Mouse (Mus musculus): Measurements from ENCODE around the gene Ccdc137. TPM values are rescaled to one million over a fixed set of nuclear protein-coding genes. Genes with fewer than 3 reads are reported as not detected.

The Ccdc137 gene
- polyA plus RNA-seq, 1 experiment from 2014 or later: 29.5 TPM

GRCm38 (mm10) chr11:120501018-120501417 is 43.1 kb downstream of the Ccdc137 start:
- no peak for TF ChIP-seq CTCF (IDR thresholded peaks at IDR 0.05; ENCODE audit: low read depth)
- ATAC-seq (replicated peaks; ENCODE audit: low FRiP score, low read depth) (no peak), DNase-seq (ENCODE audit: low spot score) (no peak)
- Histone ChIP-seq H3K9ac (ENCODE audit: low read depth, low read length) (no peak overlapping the region), H3K27ac (peak overlapping the region; percentile 15; the same call in 1 of the 2 replicates), H3K9me3 (replicated peaks; ENCODE audit: low read length) (no peaks in the 10 kb centered on the region), H3K4me2 (ENCODE audit: low read length) (no peak overlapping the region), H3K4me1 (replicated peaks; ENCODE audit: insufficient read depth, low read length) (no peaks in the 10 kb centered on the region), H3K27me3 (ENCODE audit: insufficient read depth, low read length) (no peaks in the 10 kb centered on the region), H3K4me3 (replicated peaks; ENCODE audit: low read depth, low read length) (no peak overlapping the region), H3K36me3 (ENCODE audit: insufficient read depth, low read length) (peaks cover 28% of the 10 kb centered on the region)
- WGBS: 57% methylated on average over 6 of the region's 6 CpGs

DNA sequence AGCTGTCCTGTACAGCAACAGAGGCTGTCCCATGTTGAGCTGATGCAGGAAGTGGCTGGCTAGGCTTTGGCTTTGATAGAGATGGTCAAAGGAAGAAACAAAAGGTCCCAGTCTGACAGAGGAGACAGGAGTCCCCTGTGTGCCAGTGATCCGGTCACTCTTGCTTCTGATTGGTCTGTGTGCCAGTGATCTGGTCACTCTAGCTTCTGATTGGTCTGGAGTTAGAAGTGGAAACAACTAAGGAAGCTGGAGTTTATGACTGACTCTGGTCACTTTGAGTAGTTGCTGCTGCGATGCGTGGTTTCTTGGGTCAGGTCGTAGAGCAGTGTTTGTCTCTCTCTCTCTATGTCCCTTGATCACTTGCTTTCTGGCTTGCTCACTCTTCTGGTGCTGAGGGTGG is 43.8 kb downstream of the Ccdc137 start:
- Histone ChIP-seq H3K27me3 (ENCODE audit: insufficient read depth, low read length) (no peaks in the 10 kb centered on the region), H3K4me1 (replicated peaks; ENCODE audit: insufficient read depth, low read length) (no peaks in the 10 kb centered on the region), H3K9me3 (replicated peaks; ENCODE audit: low read length) (no peaks in the 10 kb centered on the region), H3K36me3 (ENCODE audit: insufficient read depth, low read length) (peaks cover 21% of the 10 kb centered on the region), H3K4me3 (replicated peaks; ENCODE audit: low read depth, low read length) (no peak overlapping the region), H3K27ac (no peak overlapping the region), H3K9ac (ENCODE audit: low read depth, low read length) (no peak overlapping the region), H3K4me2 (ENCODE audit: low read length) (no peak overlapping the region)
- TF ChIP-seq CTCF (IDR thresholded peaks at IDR 0.05; ENCODE audit: low read depth): no peak
- DNase-seq (ENCODE audit: low spot score) (no peak), ATAC-seq (replicated peaks; ENCODE audit: low FRiP score, low read depth) (no peak)
- WGBS: 72% methylated on average over 4 of the region's 4 CpGs

- TF ChIP-seq CTCF (IDR thresholded peaks at IDR 0.05; ENCODE audit: low read depth): no peak
- H3K9me3 ChIP-seq (replicated peaks; ENCODE audit: low read length): no peaks in the 10 kb centered on the region
Observed at GRCm38 (mm10) chr11:120505661-120506060, 47.7 kb downstream of the Ccdc137 start.

GRCm38 (mm10) chr11:120506899-120507298 is 49.0 kb downstream of the Ccdc137 start:
- 57% methylated on average over 4 of the region's 4 CpGs for WGBS

More at GRCm38 (mm10) chr11:120505661-120506060, 47.7 kb downstream of the Ccdc137 start:
- Histone ChIP-seq H3K27me3 (ENCODE audit: insufficient read depth, low read length) (no peaks in the 10 kb centered on the region), H3K27ac (no peak overlapping the region), H3K4me2 (ENCODE audit: low read length) (no peak overlapping the region), H3K4me1 (replicated peaks; ENCODE audit: insufficient read depth, low read length) (no peaks in the 10 kb centered on the region; the same call in 1 of the 2 replicates), H3K36me3 (ENCODE audit: insufficient read depth, low read length) (no peaks in the 10 kb centered on the region), H3K4me3 (replicated peaks; ENCODE audit: low read depth, low read length) (no peak overlapping the region), H3K9ac (ENCODE audit: low read depth, low read length) (no peak overlapping the region)
- ATAC-seq (replicated peaks; ENCODE audit: low FRiP score, low read depth) (no peak), DNase-seq (ENCODE audit: low spot score) (no peak)
- 83% methylated on average over 3 of the region's 3 CpGs for WGBS

DNA sequence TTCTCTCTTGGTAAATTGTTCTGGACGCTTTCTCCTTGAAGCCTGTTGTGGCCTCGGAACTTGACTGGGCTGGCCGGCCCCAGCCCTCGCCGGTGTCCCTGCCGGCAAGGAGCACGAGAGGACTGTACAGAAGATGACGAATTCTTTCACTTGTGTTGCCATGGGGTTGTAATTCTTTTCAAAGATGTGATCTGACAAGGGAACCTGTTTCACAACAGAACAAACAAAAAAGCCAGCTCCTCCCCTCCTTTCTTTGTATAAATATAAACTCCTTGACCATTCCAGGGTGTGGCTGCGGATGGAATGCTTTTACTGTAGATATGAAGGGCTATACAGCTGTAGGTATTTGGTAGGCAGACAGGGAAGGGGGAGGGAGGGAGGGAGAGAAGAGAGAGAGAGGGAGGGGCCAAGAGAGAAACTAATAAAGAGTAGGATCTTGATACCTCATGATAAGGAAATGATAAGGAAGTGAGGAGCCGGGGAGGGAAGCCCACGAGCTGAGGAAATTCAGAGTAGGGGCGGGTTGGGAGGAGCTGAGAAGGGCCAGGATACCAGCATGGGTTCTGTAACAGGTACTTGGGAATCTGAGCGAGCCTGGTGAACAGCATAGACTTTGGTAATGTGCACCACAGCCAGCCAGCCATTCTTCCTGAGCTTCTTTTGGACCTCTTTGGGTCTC is 49.8 kb downstream of the Ccdc137 start:
- no peaks in the 10 kb centered on the region for H3K27me3 ChIP-seq (ENCODE audit: insufficient read depth, low read length)
- no peaks in the 10 kb centered on the region; the same call in 1 of the 2 replicates for H3K4me1 ChIP-seq (replicated peaks; ENCODE audit: insufficient read depth, low read length)
- no peaks in the 10 kb centered on the region for H3K36me3 ChIP-seq (ENCODE audit: insufficient read depth, low read length)
- no peaks in the 10 kb centered on the region for H3K9me3 ChIP-seq (replicated peaks; ENCODE audit: low read length)
- 62% methylated on average over 13 of the region's 13 CpGs for WGBS
- H3K27ac ChIP-seq: no peak overlapping the region
- no peak overlapping the region for H3K9ac ChIP-seq (ENCODE audit: low read depth, low read length)
- DNase-seq (ENCODE audit: low spot score): no peak
- TF ChIP-seq CTCF (IDR thresholded peaks at IDR 0.05; ENCODE audit: low read depth): no peak
- H3K4me3 ChIP-seq (replicated peaks; ENCODE audit: low read depth, low read length): no peak overlapping the region
- H3K4me2 ChIP-seq (ENCODE audit: low read length): no peak overlapping the region
- ATAC-seq (replicated peaks; ENCODE audit: low FRiP score, low read depth): no peak; the same call in 1 of the 2 replicates

More at GRCm38 (mm10) chr11:120506899-120507298, 49.0 kb downstream of the Ccdc137 start:
- no peaks in the 10 kb centered on the region; the same call in 1 of the 2 replicates for H3K4me1 ChIP-seq (replicated peaks; ENCODE audit: insufficient read depth, low read length)
- H3K27ac ChIP-seq: no peak overlapping the region
- TF ChIP-seq CTCF (IDR thresholded peaks at IDR 0.05; ENCODE audit: low read depth): peak; percentile 69
- H3K4me2 ChIP-seq (ENCODE audit: low read length): no peak overlapping the region
- no peak overlapping the region for H3K9ac ChIP-seq (ENCODE audit: low read depth, low read length)
- peak; percentile 60 for DNase-seq (ENCODE audit: low spot score)
- peak; percentile 48; the same call in 1 of the 2 replicates for ATAC-seq (replicated peaks; ENCODE audit: low FRiP score, low read depth)
- no peaks in the 10 kb centered on the region for H3K9me3 ChIP-seq (replicated peaks; ENCODE audit: low read length)
- no peaks in the 10 kb centered on the region for H3K27me3 ChIP-seq (ENCODE audit: insufficient read depth, low read length)
- H3K36me3 ChIP-seq (ENCODE audit: insufficient read depth, low read length): no peaks in the 10 kb centered on the region
- no peak overlapping the region for H3K4me3 ChIP-seq (replicated peaks; ENCODE audit: low read depth, low read length)

GRCm38 (mm10) chr11:120508290-120508870 is 50.5 kb downstream of the Ccdc137 start:
- Histone ChIP-seq H3K4me1 (replicated peaks; ENCODE audit: insufficient read depth, low read length) (no peaks in the 10 kb centered on the region; the same call in 1 of the 2 replicates), H3K4me3 (replicated peaks; ENCODE audit: low read depth, low read length) (no peak overlapping the region), H3K27ac (no peak overlapping the region), H3K27me3 (ENCODE audit: insufficient read depth, low read length) (no peaks in the 10 kb centered on the region), H3K9me3 (replicated peaks; ENCODE audit: low read length) (no peaks in the 10 kb centered on the region), H3K4me2 (ENCODE audit: low read length) (no peak overlapping the region), H3K36me3 (ENCODE audit: insufficient read depth, low read length) (no peaks in the 10 kb centered on the region), H3K9ac (ENCODE audit: low read depth, low read length) (no peak overlapping the region)
- TF ChIP-seq CTCF (IDR thresholded peaks at IDR 0.05; ENCODE audit: low read depth): no peak
- ATAC-seq (replicated peaks; ENCODE audit: low FRiP score, low read depth): no peak
- WGBS: 84% methylated on average over 9 of the region's 9 CpGs
- DNase-seq (ENCODE audit: low spot score): no peak
